Mouse (Mus musculus) E14TG2a.4 (cell line): ENCODE results near the gene Pgc.

Source experiments
- H3K27me3 ChIP-seq: 2 replicates; pipeline ENCODE4 v1.6.1; 2014; ENCODE audit warnings: low read length, control low read depth; ENCODE audit not compliant: insufficient read depth
- H3K36me3 ChIP-seq: 2 replicates; pipeline ENCODE4 v1.6.1; 2014; ENCODE audit warnings: low read length, control low read depth; ENCODE audit not compliant: insufficient read depth
- H3K4me1 ChIP-seq: replicated peaks from 2 replicates; pipeline ENCODE4 v1.6.1; 2014; ENCODE audit warnings: low read depth, low read length, control low read depth
- H3K4me3 ChIP-seq: replicated peaks from 2 replicates; pipeline ENCODE4 v1.5.1; 2014; ENCODE audit warnings: mild to moderate bottlenecking, low read length
- H3K9me3 ChIP-seq: 2 replicates; pipeline ENCODE4 v1.6.1; 2014; ENCODE audit warnings: low read length, control low read depth
- CTCF ChIP-seq: conservative IDR thresholded peaks from 2 replicates; pipeline ENCODE4 v1.5.1; 2014; ENCODE audit warnings: low read length
- NANOG ChIP-seq: IDR thresholded peaks from 2 replicates; pipeline ENCODE4 v1.6.1; 2014; ENCODE audit warnings: borderline replicate concordance, low read length, mixed read lengths
- POU5F1 ChIP-seq: IDR thresholded peaks from 2 replicates; pipeline ENCODE4 v1.6.1; 2014; ENCODE audit warnings: low read length, borderline replicate concordance

Gene Pgc

GRCm38 (mm10) chr17:47712889-47713571 lies 13.6 kb upstream of the Pgc start:
- Histone ChIP-seq H3K4me1 (peaks cover 80% of the 10 kb centered on the region), H3K27me3 (no peaks in the 10 kb centered on the region), H3K36me3 (peaks cover 10% of the 10 kb centered on the region), H3K4me3 (peak overlapping the region; percentile 79), H3K9me3 (no peaks in the 10 kb centered on the region)
- TF ChIP-seq NANOG, result peak; percentile 71; the same call in 1 of the 2 replicates
- no peak for TF ChIP-seq CTCF
- peak; percentile 73; the same call in 1 of the 2 replicates for TF ChIP-seq POU5F1

- TF ChIP-seq POU5F1 (no peak), NANOG (no peak), CTCF (no peak)
- H3K4me3 ChIP-seq, result no peak overlapping the region
These were observed 11.6 kb upstream of the Pgc start for GRCm38 (mm10) chr17:47715037-47715436.

GRCm38 (mm10) chr17:47721183-47721582 lies 5.5 kb upstream of the Pgc start:
- H3K36me3 ChIP-seq, result no peaks in the 10 kb centered on the region
- H3K4me3 ChIP-seq, result no peak overlapping the region
- H3K27me3 ChIP-seq, result peaks cover 23% of the 10 kb centered on the region
- TF ChIP-seq NANOG, result no peak
- no peak for TF ChIP-seq CTCF
- no peak for TF ChIP-seq POU5F1
- peaks cover 24% of the 10 kb centered on the region for H3K4me1 ChIP-seq
- no peaks in the 10 kb centered on the region for H3K9me3 ChIP-seq

More at GRCm38 (mm10) chr17:47715037-47715436, 11.6 kb upstream of the Pgc start:
- peaks cover 65% of the 10 kb centered on the region for H3K4me1 ChIP-seq
- no peaks in the 10 kb centered on the region for H3K27me3 ChIP-seq
- H3K9me3 ChIP-seq, result no peaks in the 10 kb centered on the region
- H3K36me3 ChIP-seq, result no peaks in the 10 kb centered on the region

GRCm38 (mm10) chr17:47730633-47731575 lies 4.3 kb downstream of the Pgc start:
- H3K4me3 ChIP-seq, result peak overlapping the region; percentile 11; the same call in 1 of the 2 replicates
- H3K27me3 ChIP-seq, result peaks cover 28% of the 10 kb centered on the region
- H3K9me3 ChIP-seq, result no peaks in the 10 kb centered on the region
- no peak for TF ChIP-seq POU5F1
- no peak for TF ChIP-seq NANOG
- TF ChIP-seq CTCF, result peak; percentile 69
- peaks cover 80% of the 10 kb centered on the region for H3K4me1 ChIP-seq
- H3K36me3 ChIP-seq, result no peaks in the 10 kb centered on the region

DNA sequence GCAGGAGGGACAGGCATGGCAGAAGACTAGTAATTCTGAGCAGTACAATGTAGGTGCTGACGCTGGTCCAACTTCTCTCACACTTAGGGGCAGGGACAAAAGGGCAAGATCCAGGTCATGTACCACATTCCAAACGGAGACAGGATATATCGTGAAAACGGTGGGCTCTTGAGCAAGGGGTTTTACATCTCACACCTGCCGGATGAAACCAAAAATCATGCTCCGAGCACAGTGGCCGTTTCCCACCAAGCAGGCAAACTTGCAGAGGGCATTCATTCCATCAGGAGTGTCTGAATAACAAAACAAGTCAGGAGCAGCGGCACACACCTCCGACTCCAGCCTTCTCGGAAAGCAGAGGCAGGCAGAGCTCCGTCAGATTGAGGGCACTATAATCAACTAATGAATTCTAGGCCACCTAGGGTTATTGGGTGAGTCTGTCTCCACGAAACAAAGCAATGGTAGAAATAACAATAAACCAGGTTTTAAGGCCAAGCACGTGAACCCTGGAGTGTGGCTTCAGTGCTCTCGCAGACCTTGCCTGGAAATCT lies 9.0 kb downstream of the Pgc start:
- H3K4me3 ChIP-seq, result peak overlapping the region; percentile 42
- H3K9me3 ChIP-seq, result no peaks in the 10 kb centered on the region
- peaks cover 77% of the 10 kb centered on the region for H3K4me1 ChIP-seq
- no peaks in the 10 kb centered on the region for H3K27me3 ChIP-seq
- no peak for TF ChIP-seq CTCF
- H3K36me3 ChIP-seq, result no peaks in the 10 kb centered on the region

DNA sequence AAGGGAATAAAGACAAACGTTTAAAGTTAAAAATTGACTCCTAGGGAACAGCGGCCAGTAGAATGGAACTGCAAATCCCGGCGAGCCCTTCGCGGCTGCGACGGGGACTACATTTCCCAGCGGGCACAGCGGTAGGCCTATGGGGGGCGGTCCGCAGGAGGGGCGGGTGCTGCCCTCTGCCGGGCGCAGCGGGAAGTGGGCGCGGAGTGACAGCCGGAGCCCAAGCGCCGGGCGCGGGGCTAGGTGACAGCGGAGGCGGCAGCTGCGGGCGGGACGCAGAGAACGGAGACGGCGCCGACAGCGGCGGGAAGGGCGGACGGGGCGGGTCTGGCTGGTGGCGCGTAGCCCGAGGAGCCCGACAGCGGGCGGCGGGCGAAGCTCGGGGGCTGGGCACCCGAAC lies 10.2 kb downstream of the Pgc start, which contains the start of gene Tfeb:
Gene Tfeb (plus strand): TSS at position 175 of the 400 bp plus-strand sequence.
- H3K9me3 ChIP-seq, result no peaks in the 10 kb centered on the region
- no peaks in the 10 kb centered on the region for H3K36me3 ChIP-seq
- H3K4me3 ChIP-seq, result peak within 1 kb of the TSS; percentile 93
- no peaks in the 10 kb centered on the region for H3K27me3 ChIP-seq
- TF ChIP-seq CTCF (no peak), NANOG (no peak), POU5F1 (no peak)
- H3K4me1 ChIP-seq, result peaks cover 80% of the 10 kb centered on the region

DNA sequence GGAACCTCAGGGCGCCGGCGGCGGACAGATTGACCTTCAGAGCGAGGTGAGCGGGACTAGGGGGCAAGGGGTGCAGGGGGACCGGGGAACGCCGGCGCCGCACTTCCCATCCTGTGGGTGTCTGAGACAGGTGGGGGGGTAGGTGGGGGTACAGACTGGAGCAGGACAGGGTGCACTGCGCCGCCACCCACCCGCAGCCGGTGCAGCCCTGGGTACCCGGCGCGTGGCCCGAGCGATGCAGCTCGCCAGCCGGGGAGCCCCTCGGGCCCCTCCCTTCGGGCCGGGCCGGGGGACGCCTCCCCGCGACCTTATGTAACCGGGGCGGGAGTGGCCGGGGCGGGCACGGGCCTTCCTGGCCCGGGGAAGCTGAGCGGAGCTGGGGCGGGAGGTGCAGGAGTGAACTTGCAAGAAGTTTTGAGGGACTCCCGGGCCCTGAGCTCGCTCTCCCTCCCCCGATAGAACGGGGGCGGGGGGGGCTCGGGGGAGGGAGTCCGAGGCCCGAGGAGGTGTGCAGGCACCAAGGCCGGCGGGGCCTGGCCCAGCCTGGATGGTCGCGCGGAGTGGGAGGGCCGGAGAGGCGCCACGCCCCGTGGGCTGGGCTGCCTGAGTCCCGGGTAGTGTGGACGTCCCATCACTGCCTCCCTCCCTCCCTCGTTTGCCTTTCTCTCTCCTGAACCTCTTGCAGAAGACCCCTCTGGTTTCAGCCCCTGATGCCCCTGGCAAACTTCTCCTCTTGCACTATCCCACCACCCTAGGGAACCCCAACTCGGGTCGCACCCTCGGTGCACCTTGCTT lies 10.8 kb downstream of the Pgc start:
- Histone ChIP-seq H3K4me3 (peak overlapping the region; percentile 93), H3K36me3 (no peaks in the 10 kb centered on the region), H3K27me3 (no peaks in the 10 kb centered on the region), H3K9me3 (no peaks in the 10 kb centered on the region), H3K4me1 (peaks cover 80% of the 10 kb centered on the region)
- TF ChIP-seq POU5F1 (no peak), CTCF (no peak), NANOG (no peak)
